Mouse (Mus musculus) lung, postnatal 0 days (tissue): ENCODE results near the gene Pla2g1b.

Source experiments
- CTCF ChIP-seq: IDR thresholded peaks from 2 replicates; pipeline ENCODE4 v1.5.1; 2016; ENCODE audit warnings: antibody characterized with exemption, mild to moderate bottlenecking
- EP300 ChIP-seq: IDR thresholded peaks from 2 replicates; pipeline ENCODE4 v1.6.1; 2016; ENCODE audit warnings: antibody characterized with exemption, mild to moderate bottlenecking, control low read depth

GRCm38 (mm10) chr5:115520325-115520869 is 54.3 kb downstream of the Pla2g1b start:
- TF ChIP-seq CTCF (peak; percentile 1; the same call in 1 of the 2 replicates), EP300 (peak; percentile 53; the same call in 1 of the 2 replicates)
